Comparison of ENCODE assay signal across 11 mouse cellular contexts in genomic region chr8:121218486-121218885, GRCm38 (mm10).
DNase-seq lines count a peak whose midpoint lies in the region; ATAC-seq and TF ChIP-seq lines count a peak whose summit lies in the region.
"Had no signal": no experiment of that assay in that cellular context is flagged by ENCODE, and none has a peak within 500 bp of the region (broad histone marks: within the 10 kb centered on the region; RNA-seq: fewer than 3 reads in every experiment).

No protein-coding gene starts in this region.

- no peak for ATAC-seq in liver, embryonic 12.5 days

- no peaks in the 10 kb centered on the region for H3K79me2 ChIP-seq in liver, adult 2 months (ENCODE audit: control insufficient read depth, insufficient read depth, low read length)

- no peak for TF ChIP-seq POLR2A in cerebellum, adult 2 months (IDR thresholded peaks at IDR 0.05; ENCODE audit: borderline replicate concordance, insufficient read depth, low read length)
- no peak for TF ChIP-seq POLR2A in liver, adult 2 months (IDR thresholded peaks at IDR 0.05; ENCODE audit: extremely low read depth, insufficient read depth, low read length)
- no peak for TF ChIP-seq POLR2A in bone marrow macrophage, adult 2 months (IDR thresholded peaks at IDR 0.05; ENCODE audit: borderline replicate concordance, low read depth, low read length)

- no peak overlapping the region for H3K9ac ChIP-seq in liver, adult 2 months (ENCODE audit: low read depth, low read length)
- no peak overlapping the region for H3K9ac ChIP-seq in liver, embryonic 12.5 days
- H3K9ac ChIP-seq: heart, embryonic 12.5 days; liver, embryonic 15.5 days had no signal

- no peak overlapping the region for H3K4me2 ChIP-seq in liver, embryonic 12.5 days
- H3K4me2 ChIP-seq: heart, embryonic 12.5 days; liver, embryonic 15.5 days had no signal

- WGBS in cerebellum, adult 2 months: 88% methylated on average over 3 of the region's 3 CpGs
- WGBS in liver, adult 2 months: 86% methylated on average over 3 of the region's 3 CpGs
- whole genome bisulfite sequencing in liver, embryonic 12.5 days (ENCODE audit: insufficient replicate concordance): 76% methylated on average over 3 of the region's 3 CpGs

- DNase-seq in cerebellum, adult 2 months: no peak
- DNase-seq in cerebellum, adult 9-11 months: no peak
- no peak for DNase-seq in liver, adult 2 months (ENCODE audit: extremely low read depth, low read depth, low spot score)
- peak; percentile 49 for DNase-seq in splenic B cell, adult 2 months (ENCODE audit: low read depth, low spot score)
- no peak for DNase-seq in T-cell, adult 2 months (ENCODE audit: low spot score)
- no peak for DNase-seq in frontal cortex, postnatal 14 days (ENCODE audit: low spot score in 2 of 2)

- no peaks in the 10 kb centered on the region for H3K36me3 ChIP-seq in liver, adult 2 months (ENCODE audit: control insufficient read depth, insufficient read depth, low read length)
- no peaks in the 10 kb centered on the region for H3K36me3 ChIP-seq in liver, embryonic 12.5 days
- H3K36me3 ChIP-seq in splenic B cell, adult 2 months (ENCODE audit: control insufficient read depth, insufficient read depth, low read length, poor library complexity, severe bottlenecking): no peaks in the 10 kb centered on the region
- H3K36me3 ChIP-seq: heart, embryonic 12.5 days; liver, embryonic 15.5 days had no signal

- peaks cover 4% of the 10 kb centered on the region; the same call in 1 of the 2 replicates for H3K9me3 ChIP-seq in liver, embryonic 12.5 days (replicated peaks)
- H3K9me3 ChIP-seq: liver, embryonic 15.5 days had no signal

- H3K4me1 ChIP-seq in cerebellum, adult 2 months (ENCODE audit: control insufficient read depth, insufficient read depth, low read length): no peaks in the 10 kb centered on the region
- no peaks in the 10 kb centered on the region for H3K4me1 ChIP-seq in liver, adult 2 months (ENCODE audit: control insufficient read depth, insufficient read depth, low read length)
- H3K4me1 ChIP-seq in liver, embryonic 12.5 days: no peaks in the 10 kb centered on the region
- H3K4me1 ChIP-seq in bone marrow macrophage, adult 2 months (ENCODE audit: control insufficient read depth, insufficient read depth, low read length): no peaks in the 10 kb centered on the region
- H3K4me1 ChIP-seq: liver, embryonic 15.5 days had no signal

- TF ChIP-seq CTCF in cerebellum, adult 2 months (IDR thresholded peaks at IDR 0.05; ENCODE audit: borderline replicate concordance, insufficient read depth, low read depth, low read length): peak; percentile 29; the same call in 1 of the 2 replicates
- TF ChIP-seq CTCF in liver, adult 2 months (IDR thresholded peaks at IDR 0.05; ENCODE audit: low read depth, low read length): peak; percentile 74
- TF ChIP-seq CTCF in bone marrow macrophage, adult 2 months (IDR thresholded peaks at IDR 0.05; ENCODE audit: low read depth, low read length): peak; percentile 45; the same call in 1 of the 2 replicates

- no peak overlapping the region for H3K27ac ChIP-seq in cerebellum, adult 2 months (ENCODE audit: insufficient read depth, low read length)
- H3K27ac ChIP-seq in liver, adult 2 months (replicated peaks; ENCODE audit: insufficient read depth, low read depth, low read length): no peak overlapping the region
- H3K27ac ChIP-seq in liver, embryonic 12.5 days: no peak overlapping the region
- H3K27ac ChIP-seq in bone marrow macrophage, adult 2 months (ENCODE audit: insufficient read depth, low read depth, low read length): no peak overlapping the region
- H3K27ac ChIP-seq: liver, embryonic 15.5 days had no signal

- no peaks in the 10 kb centered on the region for H3K27me3 ChIP-seq in cerebellum, adult 2 months (ENCODE audit: control insufficient read depth, insufficient read depth, low read length)
- no peaks in the 10 kb centered on the region for H3K27me3 ChIP-seq in liver, adult 2 months (ENCODE audit: control insufficient read depth, insufficient read depth, low read length)
- peaks cover 42% of the 10 kb centered on the region for H3K27me3 ChIP-seq in liver, embryonic 12.5 days (replicated peaks)
- no peaks in the 10 kb centered on the region for H3K27me3 ChIP-seq in splenic B cell, adult 2 months (ENCODE audit: control insufficient read depth, insufficient read depth, low read length, poor library complexity, severe bottlenecking)

- H3K4me3 ChIP-seq in cerebellum, adult 2 months (replicated peaks; ENCODE audit: insufficient read depth, low read depth, low read length): no peak overlapping the region
- no peak overlapping the region for H3K4me3 ChIP-seq in liver, adult 2 months (ENCODE audit: insufficient read depth, low read depth, low read length)
- no peak overlapping the region for H3K4me3 ChIP-seq in liver, embryonic 12.5 days
- no peak overlapping the region for H3K4me3 ChIP-seq in bone marrow macrophage, adult 2 months (ENCODE audit: insufficient read depth, low read length)
- H3K4me3 ChIP-seq: erythroblast, embryonic 14.5 days; heart, embryonic 12.5 days; liver, embryonic 15.5 days had no signal
